Mouse (Mus musculus) midbrain, embryonic 10.5 days (tissue): ENCODE results near the gene Dhx9. TPM values are rescaled to one million over a fixed set of nuclear protein-coding genes. Genes with fewer than 3 reads are reported as not detected.
"Not testable (repeated sequence)": the region's sequence is repeated elsewhere in the genome, so short reads cannot be mapped to it uniquely, and the experiment has no call there.

ENCODE experiments used
- DNase-seq: peaks from one replicate; pipeline ENCODE4 v3.0.0-alpha.2; 2017; ENCODE audit warnings: low spot score
- H3K27ac ChIP-seq: fragments of 300-500 bp; sonication (generic); replicated peaks from 2 replicates; pipeline ENCODE4 v1.5.1; 2016; ENCODE audit warnings: mild to moderate bottlenecking
- H3K27me3 ChIP-seq: fragments of 300-500 bp; sonication (generic); 2 replicates; pipeline ENCODE4 v1.6.1; 2016; ENCODE audit warnings: low read depth, mild to moderate bottlenecking; ENCODE audit not compliant: poor library complexity, severe bottlenecking
- H3K36me3 ChIP-seq: fragments of 300-500 bp; sonication (generic); 2 replicates; pipeline ENCODE4 v1.6.1; 2016; ENCODE audit warnings: mild to moderate bottlenecking, moderate library complexity
- H3K4me1 ChIP-seq: fragments of 300-500 bp; sonication (generic); 2 replicates; pipeline ENCODE4 v1.6.1; 2016
- H3K4me3 ChIP-seq: fragments of 300-500 bp; sonication (generic); 2 replicates; pipeline ENCODE4 v1.5.1; 2016; ENCODE audit warnings: mild to moderate bottlenecking, moderate library complexity
- H3K9me3 ChIP-seq: fragments of 300-500 bp; sonication (generic); replicated peaks from 2 replicates; pipeline ENCODE4 v1.6.1; 2016; ENCODE audit warnings: mild to moderate bottlenecking
- WGBS: fragments of 180-500 bp; shearing (Covaris S2); methylation state at CpG from one replicate; pipeline ENCODE4 v1.1.7; 2016; 5-methylcytosine and 5-hydroxymethylcytosine counted together
- polyA plus RNA-seq: library from polyadenylated mRNA; unstranded; fragments of >200 nt; fragmentation: Nextera tagmentation; extraction: Ambion mirVana; gene quantifications from 2 replicates; pipeline ENCODE4 v1.2.1, GENCODE M21; 2016

Gene Dhx9
- polyA plus RNA-seq, 1 experiment from 2014 or later, result 39.4 TPM

- Histone ChIP-seq H3K4me1 (no peaks in the 10 kb centered on the region), H3K4me3 (no peak overlapping the region), H3K9me3 (no peaks in the 10 kb centered on the region), H3K27ac (no peak overlapping the region), H3K36me3 (no peaks in the 10 kb centered on the region), H3K27me3 (no peaks in the 10 kb centered on the region)
- no peak for DNase-seq
- WGBS, result 81% methylated on average over 5 of the region's 5 CpGs
Observed at GRCm38 (mm10) chr1:153433851-153434589, 53.4 kb downstream of the Dhx9 start.

DNA sequence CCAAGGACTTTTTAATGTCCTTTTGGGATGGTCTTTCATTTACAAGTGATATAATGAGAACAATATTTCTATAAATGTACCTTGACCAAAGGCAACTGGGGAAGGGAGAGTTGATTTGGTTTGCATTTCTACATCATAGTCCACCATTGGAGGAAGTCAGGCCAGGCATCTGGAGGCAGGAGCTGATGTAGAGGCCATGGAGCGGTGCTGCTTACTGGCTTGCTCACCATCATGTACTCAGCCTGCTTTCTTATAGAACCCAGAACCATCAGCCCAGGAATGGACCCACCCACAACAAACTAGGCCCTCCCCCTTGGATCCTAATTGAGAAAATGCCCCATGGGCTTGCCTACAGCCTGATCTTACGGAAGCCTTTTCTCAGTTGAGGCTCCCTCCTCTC, 55.1 kb downstream of the Dhx9 start:
- H3K36me3 ChIP-seq, result no peaks in the 10 kb centered on the region
- H3K27me3 ChIP-seq, result no peaks in the 10 kb centered on the region
- DNase-seq, result no peak
- H3K27ac ChIP-seq, result no peak overlapping the region
- WGBS, result 97% methylated on average over 2 of the region's 2 CpGs
- H3K4me1 ChIP-seq, result no peaks in the 10 kb centered on the region
- H3K9me3 ChIP-seq, result no peaks in the 10 kb centered on the region
- H3K4me3 ChIP-seq, result no peak overlapping the region

GRCm38 (mm10) chr1:153431701-153432100, 55.8 kb downstream of the Dhx9 start:
- Histone ChIP-seq H3K9me3 (no peaks in the 10 kb centered on the region), H3K36me3 (no peaks in the 10 kb centered on the region), H3K27me3 (peaks cover 6% of the 10 kb centered on the region; the same call in 1 of the 2 replicates), H3K4me1 (no peaks in the 10 kb centered on the region), H3K27ac (no peak overlapping the region), H3K4me3 (no peak overlapping the region)
- DNase-seq, result no peak
- 90% methylated on average over 10 of the region's 10 CpGs for WGBS

GRCm38 (mm10) chr1:153431158-153431557, 56.3 kb downstream of the Dhx9 start:
- 82% methylated on average over 7 of the region's 7 CpGs for WGBS
- DNase-seq, result no peak
- H3K4me3 ChIP-seq, result no peak overlapping the region

GRCm38 (mm10) chr1:153424770-153425584, 62.5 kb downstream of the Dhx9 start, which contains the start of gene Shcbp1l:
Gene Shcbp1l (plus strand): TSS chr1:153425162.
- Histone ChIP-seq H3K36me3 (no peaks in the 10 kb centered on the region), H3K27me3 (peaks cover 41% of the 10 kb centered on the region), H3K4me3 (peak within 1 kb of the TSS; percentile 63), H3K9me3 (no peaks in the 10 kb centered on the region; the same call in 1 of the 2 replicates), H3K27ac (peak within 1 kb of the TSS; percentile 69), H3K4me1 (peaks cover 15% of the 10 kb centered on the region)
- 2% methylated on average over 60 of the region's 60 CpGs for WGBS
- peak; percentile 67 for DNase-seq

More at GRCm38 (mm10) chr1:153431158-153431557, 56.3 kb downstream of the Dhx9 start:
- Histone ChIP-seq H3K27me3 (peaks cover 11% of the 10 kb centered on the region), H3K4me1 (no peaks in the 10 kb centered on the region), H3K27ac (no peak overlapping the region), H3K36me3 (no peaks in the 10 kb centered on the region), H3K9me3 (no peaks in the 10 kb centered on the region)

DNA sequence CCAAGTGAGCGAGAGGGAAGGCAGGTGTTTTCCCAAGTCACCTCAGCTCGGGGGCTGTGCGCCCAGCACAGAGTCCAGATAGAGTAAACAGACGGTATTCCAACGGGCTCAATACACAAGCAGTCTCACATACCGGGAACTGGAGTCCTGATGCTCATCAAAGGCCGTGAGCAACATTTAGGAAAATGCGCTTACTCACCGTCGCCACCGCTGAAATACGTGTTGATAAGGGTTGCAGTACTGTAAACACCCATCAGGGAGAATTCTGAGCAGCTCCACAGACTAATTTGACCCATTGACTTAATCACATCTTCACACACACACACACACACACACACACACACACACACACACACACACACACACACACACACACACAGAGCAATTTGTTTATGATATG, 63.2 kb downstream of the Dhx9 start:
- 46% methylated on average over 12 of the region's 12 CpGs for WGBS
- DNase-seq, result peak; percentile 19
- Histone ChIP-seq H3K36me3 (no peaks in the 10 kb centered on the region), H3K4me3 (peak overlapping the region; percentile 63), H3K9me3 (no peaks in the 10 kb centered on the region; the same call in 1 of the 2 replicates), H3K27ac (no peak overlapping the region), H3K4me1 (peaks cover 15% of the 10 kb centered on the region), H3K27me3 (peaks cover 41% of the 10 kb centered on the region)

GRCm38 (mm10) chr1:153417805-153418204, 69.7 kb downstream of the Dhx9 start:
- WGBS, result 79% methylated on average over 4 of the region's 4 CpGs
- H3K36me3 ChIP-seq, H3K27ac ChIP-seq, H3K4me3 ChIP-seq, H3K27me3 ChIP-seq, H3K4me1 ChIP-seq, DNase-seq, H3K9me3 ChIP-seq: not testable (repeated sequence)

DNA sequence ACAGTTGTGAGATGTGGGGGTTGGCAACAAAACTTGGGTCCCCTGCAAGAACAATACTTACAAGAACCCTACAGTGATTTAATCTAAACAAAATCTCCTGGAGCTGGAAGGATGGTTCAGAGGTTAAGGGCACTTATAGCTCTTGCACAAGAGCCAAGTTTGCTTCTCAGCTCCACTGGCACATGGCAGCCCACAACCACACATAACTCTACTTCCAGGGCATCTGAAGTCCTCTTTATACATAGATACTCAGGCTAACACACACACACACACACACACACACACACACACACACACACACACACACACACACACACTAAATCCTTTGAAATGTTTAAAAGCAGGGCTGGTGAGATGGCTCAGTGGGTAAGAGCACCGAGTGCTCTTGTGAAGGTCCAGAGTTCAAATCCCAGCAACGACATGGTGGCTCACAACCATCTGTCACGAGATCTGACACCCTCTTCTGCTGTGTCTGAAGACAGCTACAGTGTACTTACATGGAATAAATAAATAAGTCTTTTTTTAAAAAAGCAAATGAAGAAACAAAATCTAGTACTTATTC, 71.1 kb downstream of the Dhx9 start:
- DNase-seq, H3K27me3 ChIP-seq, H3K4me3 ChIP-seq, H3K27ac ChIP-seq, H3K36me3 ChIP-seq, H3K9me3 ChIP-seq, H3K4me1 ChIP-seq: not testable (repeated sequence)
- WGBS, result 87% methylated on average over 3 of the region's 3 CpGs

GRCm38 (mm10) chr1:153415742-153416141, 71.7 kb downstream of the Dhx9 start:
- H3K4me3 ChIP-seq, H3K27ac ChIP-seq, DNase-seq, H3K4me1 ChIP-seq, H3K27me3 ChIP-seq, H3K9me3 ChIP-seq, H3K36me3 ChIP-seq: not testable (repeated sequence)
- 76% methylated on average over 2 of the region's 5 CpGs for WGBS

GRCm38 (mm10) chr1:153414962-153415361, 72.5 kb downstream of the Dhx9 start:
- 88% methylated on average over 4 of the region's 4 CpGs for WGBS
- Histone ChIP-seq H3K27me3 (no peaks in the 10 kb centered on the region), H3K4me1 (no peaks in the 10 kb centered on the region), H3K36me3 (no peaks in the 10 kb centered on the region), H3K27ac (no peak overlapping the region), H3K9me3 (no peaks in the 10 kb centered on the region), H3K4me3 (no peak overlapping the region)
- no peak for DNase-seq

DNA sequence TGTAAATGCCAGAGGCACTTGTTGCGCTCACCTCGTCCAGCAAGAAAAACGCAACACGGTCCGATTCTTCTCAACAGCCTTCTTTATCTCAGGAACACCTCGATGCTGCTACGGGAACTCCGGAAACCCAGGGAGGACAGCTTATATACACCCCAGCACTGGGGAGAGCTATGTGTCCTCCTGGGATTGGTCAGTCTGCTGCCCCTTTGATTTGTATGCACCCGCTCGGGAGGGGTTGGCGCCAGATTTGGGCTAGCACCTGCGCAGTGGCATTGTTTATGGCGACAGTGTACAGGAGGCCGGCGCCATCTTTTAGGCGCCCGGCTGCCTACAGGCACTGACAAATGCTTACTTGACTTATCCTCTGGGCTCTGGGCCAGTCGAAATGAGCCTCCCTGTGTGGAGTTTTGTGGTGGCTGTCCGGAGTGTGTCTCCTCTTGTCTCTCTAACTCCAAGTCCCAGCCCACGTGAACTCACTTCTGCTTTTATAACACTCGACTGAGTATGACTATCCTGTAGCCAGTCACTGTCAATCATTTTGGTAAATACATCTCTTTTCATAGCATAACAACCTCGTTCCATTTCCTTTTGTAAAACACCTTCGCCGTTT, 73.2 kb downstream of the Dhx9 start:
- not testable (repeated sequence) for H3K9me3 ChIP-seq, DNase-seq, H3K36me3 ChIP-seq, H3K27ac ChIP-seq, H3K4me1 ChIP-seq, H3K4me3 ChIP-seq, H3K27me3 ChIP-seq
- 92% methylated on average over 24 of the region's 24 CpGs for WGBS

GRCm38 (mm10) chr1:153413397-153414020, 74.0 kb downstream of the Dhx9 start:
- H3K27me3 ChIP-seq, H3K4me3 ChIP-seq, H3K9me3 ChIP-seq, H3K4me1 ChIP-seq, H3K27ac ChIP-seq, DNase-seq, H3K36me3 ChIP-seq: not testable (repeated sequence)
- WGBS, result 91% methylated on average over 13 of the region's 13 CpGs
